ENCODE assay signal across 19 mouse cellular contexts in the genomic region with DNA sequence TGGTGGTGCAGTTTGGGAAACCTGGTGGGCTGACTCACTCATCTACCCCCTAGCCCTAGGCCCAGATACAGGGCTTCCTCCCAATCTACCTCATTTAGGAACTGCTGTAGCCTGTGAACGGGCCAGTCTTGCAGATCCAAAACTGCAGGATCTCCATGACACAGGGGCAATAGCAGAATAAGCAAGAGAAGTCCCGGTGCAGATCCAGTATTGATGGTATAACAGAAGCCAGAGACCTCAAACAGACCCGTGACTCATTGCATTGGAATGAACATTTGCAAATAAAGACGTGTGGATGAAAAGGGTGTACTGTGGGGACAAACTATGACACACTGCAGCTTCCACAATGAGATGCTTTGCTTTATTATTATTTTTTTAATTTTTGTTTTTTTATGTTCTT.
DNase-seq lines count a peak whose midpoint lies in the region; ATAC-seq and TF ChIP-seq lines count a peak whose summit lies in the region.
"Had no signal": no experiment of that assay in that cellular context is flagged by ENCODE, and none has a peak within 500 bp of the region (broad histone marks: within the 10 kb centered on the region; RNA-seq: fewer than 3 reads in every experiment).

No protein-coding gene starts in this region.

- no peaks in the 10 kb centered on the region for H3K79me3 ChIP-seq in C2C12 (ENCODE audit: low read depth)

- no peak for DNase-seq in kidney, adult 18-20 months
- DNase-seq in R1 (ENCODE audit: low read depth, low spot score) = peak; percentile 4
- no peak for DNase-seq in layer of hippocampus, postnatal 14 days (ENCODE audit: low spot score in 2 of 2)
- no peak for DNase-seq in thymus, adult 18-20 months
- DNase-seq: adrenal gland, postnatal 10 days; cerebellum, adult 11-12 months; cerebellum, postnatal 36 days; forebrain, postnatal 0 days; gastrocnemius, adult 2 months; thymus, postnatal 4 days had no signal

- peaks cover 10% of the 10 kb centered on the region; the same call in 1 of the 2 replicates for H3K4me1 ChIP-seq in kidney, embryonic 15.5 days
- 0 out of 2 replicates have a peak, but pooled peaks cover 3% of the 10 kb centered on the region for H3K4me1 ChIP-seq in stomach, embryonic 14.5 days (ENCODE audit: control insufficient read depth, insufficient read depth, low read length)
- H3K4me1 ChIP-seq: liver, embryonic 12.5 days had no signal

- no peak overlapping the region for H3K4me2 ChIP-seq in kidney, embryonic 15.5 days
- H3K4me2 ChIP-seq in stomach, embryonic 14.5 days (replicated peaks; ENCODE audit: low read depth, low read length) = no peak overlapping the region
- H3K4me2 ChIP-seq: heart, embryonic 15.5 days; liver, embryonic 12.5 days had no signal

- H3K4me3 ChIP-seq in kidney, embryonic 15.5 days (replicated peaks) = no peak overlapping the region
- H3K4me3 ChIP-seq in C2C12 (ENCODE audit: insufficient read depth, poor library complexity, severe bottlenecking) = no peak overlapping the region
- H3K4me3 ChIP-seq in stomach, embryonic 14.5 days (ENCODE audit: low read depth, low read length) = no peak overlapping the region
- H3K4me3 ChIP-seq: gastrocnemius, adult 2 months; heart, embryonic 15.5 days; liver, embryonic 12.5 days had no signal

- H3K9me3 ChIP-seq in kidney, embryonic 15.5 days (replicated peaks) = no peaks in the 10 kb centered on the region
- no peaks in the 10 kb centered on the region for H3K9me3 ChIP-seq in stomach, embryonic 14.5 days (ENCODE audit: control insufficient read depth, low read depth, low read length)
- H3K9me3 ChIP-seq: heart, embryonic 15.5 days; liver, embryonic 12.5 days had no signal

- no peak for TF ChIP-seq CTCF in C2C12 (IDR thresholded peaks at IDR 0.05; ENCODE audit: control insufficient read depth, insufficient read depth, insufficient read length)

- no peak overlapping the region for H3K9ac ChIP-seq in kidney, embryonic 15.5 days
- no peak overlapping the region for H3K9ac ChIP-seq in stomach, embryonic 14.5 days (replicated peaks; ENCODE audit: low read depth, low read length)
- H3K9ac ChIP-seq: forebrain, postnatal 0 days; heart, embryonic 15.5 days; liver, embryonic 12.5 days had no signal

- 0 out of 2 replicates have a peak, but pooled peaks have one; percentile 29 for ATAC-seq in kidney, embryonic 15.5 days (replicated peaks; ENCODE audit: low FRiP score)
- peak; percentile 67 for ATAC-seq in stomach, embryonic 14.5 days (ENCODE audit: insufficient number of reproducible peaks, insufficient read depth, low FRiP score, low read depth)
- ATAC-seq: CD4-positive, CD25-positive, alpha-beta regulatory T cell, adult 4 months; forebrain, postnatal 0 days; inflammation-experienced regulatory T-cells, adult 6 months; liver, embryonic 12.5 days; midbrain, embryonic 16.5 days had no signal

- H3ac ChIP-seq in C2C12 (ENCODE audit: control insufficient read depth, insufficient read length, low read depth) = no peak overlapping the region

- H3K79me2 ChIP-seq in C2C12 (ENCODE audit: control insufficient read depth, insufficient read depth) = no peaks in the 10 kb centered on the region

- WGBS in kidney, embryonic 15.5 days = 63% methylated on average over 4 of the region's 4 CpGs
- WGBS in stomach, embryonic 14.5 days = 39% methylated on average over 4 of the region's 4 CpGs

- H3K27ac ChIP-seq in kidney, embryonic 15.5 days = no peak overlapping the region
- H3K27ac ChIP-seq in stomach, embryonic 14.5 days (ENCODE audit: low read length) = no peak overlapping the region
- H3K27ac ChIP-seq: gastrocnemius, adult 2 months; heart, embryonic 15.5 days; liver, embryonic 12.5 days had no signal

- no peaks in the 10 kb centered on the region for H3K36me3 ChIP-seq in kidney, embryonic 15.5 days
- no peaks in the 10 kb centered on the region for H3K36me3 ChIP-seq in C2C12 (ENCODE audit: control insufficient read depth, insufficient read depth)
- no peaks in the 10 kb centered on the region for H3K36me3 ChIP-seq in stomach, embryonic 14.5 days (ENCODE audit: control insufficient read depth, insufficient read depth, low read length)
- H3K36me3 ChIP-seq: G1E; heart, embryonic 15.5 days; liver, embryonic 12.5 days had no signal

- no peaks in the 10 kb centered on the region for H3K27me3 ChIP-seq in kidney, embryonic 15.5 days
- no peaks in the 10 kb centered on the region for H3K27me3 ChIP-seq in C2C12 (ENCODE audit: control insufficient read depth, insufficient read depth, insufficient read length)
- no peaks in the 10 kb centered on the region for H3K27me3 ChIP-seq in stomach, embryonic 14.5 days (ENCODE audit: control insufficient read depth, insufficient read depth, low read length)
- H3K27me3 ChIP-seq: heart, embryonic 15.5 days; liver, embryonic 12.5 days had no signal

TF ChIP-seq in C2C12, 6 proteins besides CTCF, POLR2A, EP300 and RAD21:
- TF ChIP-seq FOSL1 (IDR thresholded peaks at IDR 0.05; ENCODE audit: insufficient read depth, low read length, poor library complexity, severe bottlenecking) = peak; percentile 36
- TF ChIP-seq USF1 (IDR thresholded peaks at IDR 0.05; ENCODE audit: low read depth) = no peak
